Mouse (Mus musculus) erythroblast, embryonic 14.5 days (primary cell): ENCODE measurements around the gene Eif2d. TPM values are rescaled to one million over a fixed set of nuclear protein-coding genes. Genes with fewer than 3 reads are reported as not detected.

Experiments
- H3K27me3 ChIP-seq: 2 replicates; pipeline ENCODE4 v1.6.1; 2012; ENCODE audit warnings: inconsistent platforms; ENCODE audit not compliant: control insufficient read depth
- H3K36me3 ChIP-seq: 2 replicates; pipeline ENCODE4 v1.6.1; 2012; ENCODE audit warnings: mild to moderate bottlenecking, inconsistent platforms; ENCODE audit not compliant: control insufficient read depth
- H3K4me1 ChIP-seq: 2 replicates; pipeline ENCODE4 v1.6.1; 2012; ENCODE audit warnings: inconsistent platforms; ENCODE audit not compliant: control insufficient read depth
- H3K4me3 ChIP-seq: replicated peaks from 2 replicates; pipeline ENCODE3; 2012; ENCODE audit warnings: moderate library complexity, mild to moderate bottlenecking, inconsistent platforms
- H3K9me3 ChIP-seq: 2 replicates; pipeline ENCODE4 v1.6.1; 2012; ENCODE audit warnings: low read length, inconsistent platforms, mixed read lengths; ENCODE audit not compliant: control insufficient read depth
- GATA1 ChIP-seq: IDR thresholded peaks from 2 replicates; pipeline ENCODE4 v1.6.1; 2012; ENCODE audit warnings: low read length, inconsistent platforms, mixed read lengths
- TAL1 ChIP-seq: IDR thresholded peaks from 3 replicates; pipeline ENCODE4 v1.6.1; 2012; ENCODE audit warnings: low read length, inconsistent platforms, mixed read lengths
- polyA plus RNA-seq: library from polyadenylated mRNA; stranded (reverse); fragments of >175 nt; gene quantifications from 2 replicates; pipeline ENCODE4 v1.2.3, GENCODE M21; 2012

Eif2d gene
- polyA plus RNA-seq, 1 experiment = 2.8 TPM

DNA sequence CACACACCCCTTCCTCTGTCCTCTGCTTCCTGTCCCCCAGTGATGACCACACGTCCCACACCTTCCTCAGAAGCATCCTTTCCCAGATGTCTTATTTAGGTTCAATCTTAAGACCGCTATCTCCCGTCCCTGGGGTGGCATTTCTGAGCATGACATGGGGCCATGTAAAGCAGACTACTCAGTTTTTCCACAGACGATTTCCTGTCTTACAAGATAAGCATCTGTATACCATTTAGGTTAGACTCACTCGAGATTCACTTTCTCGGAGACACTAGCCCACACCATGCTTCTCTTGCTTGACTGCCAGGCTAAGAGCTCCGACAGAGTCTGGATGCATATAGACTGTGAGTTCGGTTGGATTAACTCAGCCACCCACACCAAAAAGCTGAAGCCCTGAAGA lies 51.5 kb downstream of the Eif2d start:
- TF ChIP-seq TAL1 (no peak), GATA1 (no peak)
- Histone ChIP-seq H3K4me1 (peaks cover 4% of the 10 kb centered on the region), H3K4me3 (no peak overlapping the region)

GRCm38 (mm10) chr1:131206342-131206741 lies 53.4 kb downstream of the Eif2d start:
- no peaks in the 10 kb centered on the region for H3K36me3 ChIP-seq
- H3K27me3 ChIP-seq = no peaks in the 10 kb centered on the region
- no peak overlapping the region for H3K4me3 ChIP-seq
- H3K4me1 ChIP-seq = no peaks in the 10 kb centered on the region
- H3K9me3 ChIP-seq = no peaks in the 10 kb centered on the region
- TF ChIP-seq TAL1 (no peak), GATA1 (no peak)

More for the DNA sequence above, 51.5 kb downstream of the Eif2d start:
- no peaks in the 10 kb centered on the region for H3K36me3 ChIP-seq
- no peaks in the 10 kb centered on the region; the same call in 1 of the 2 replicates for H3K27me3 ChIP-seq
- no peaks in the 10 kb centered on the region for H3K9me3 ChIP-seq

GRCm38 (mm10) chr1:131207531-131207930 lies 54.5 kb downstream of the Eif2d start:
- Histone ChIP-seq H3K27me3 (no peaks in the 10 kb centered on the region), H3K9me3 (no peaks in the 10 kb centered on the region), H3K4me3 (no peak overlapping the region), H3K36me3 (no peaks in the 10 kb centered on the region), H3K4me1 (no peaks in the 10 kb centered on the region)
- TF ChIP-seq TAL1 = no peak
- no peak for TF ChIP-seq GATA1

- TF ChIP-seq GATA1 = no peak
- TF ChIP-seq TAL1 = no peak
- no peaks in the 10 kb centered on the region for H3K36me3 ChIP-seq
- H3K27me3 ChIP-seq = no peaks in the 10 kb centered on the region
Observed at GRCm38 (mm10) chr1:131208081-131208480, 55.1 kb downstream of the Eif2d start.

DNA sequence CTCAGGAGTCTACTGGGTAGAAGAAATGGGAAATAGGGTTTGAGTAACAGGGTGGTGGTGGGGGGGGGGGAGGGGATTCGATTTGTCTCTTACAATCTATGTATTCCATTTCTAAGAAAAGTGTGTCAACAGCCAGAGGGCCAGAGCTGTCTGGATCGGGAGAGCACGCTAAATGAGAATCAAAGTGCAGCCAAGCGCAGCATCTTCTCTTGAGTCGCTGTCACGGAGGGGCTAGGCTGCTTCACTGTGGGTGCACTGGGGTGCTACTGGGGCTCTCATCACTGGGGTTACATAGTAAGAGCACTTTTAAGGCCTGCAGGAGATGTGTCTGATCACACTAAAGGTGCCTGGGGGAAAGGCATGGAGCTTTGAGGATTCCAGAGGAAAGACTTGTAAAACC lies 55.8 kb downstream of the Eif2d start:
- TF ChIP-seq GATA1 = no peak
- TF ChIP-seq TAL1 = no peak
- Histone ChIP-seq H3K27me3 (no peaks in the 10 kb centered on the region), H3K9me3 (no peaks in the 10 kb centered on the region), H3K4me1 (no peaks in the 10 kb centered on the region), H3K36me3 (no peaks in the 10 kb centered on the region), H3K4me3 (no peak overlapping the region)

More at GRCm38 (mm10) chr1:131208081-131208480, 55.1 kb downstream of the Eif2d start:
- Histone ChIP-seq H3K4me3 (no peak overlapping the region), H3K4me1 (no peaks in the 10 kb centered on the region), H3K9me3 (no peaks in the 10 kb centered on the region)

GRCm38 (mm10) chr1:131209971-131210426 lies 57.0 kb downstream of the Eif2d start:
- TF ChIP-seq GATA1 = no peak
- no peaks in the 10 kb centered on the region for H3K27me3 ChIP-seq
- H3K36me3 ChIP-seq = no peaks in the 10 kb centered on the region
- H3K9me3 ChIP-seq = no peaks in the 10 kb centered on the region
- H3K4me3 ChIP-seq = no peak overlapping the region
- no peaks in the 10 kb centered on the region for H3K4me1 ChIP-seq

GRCm38 (mm10) chr1:131211655-131212054 lies 58.7 kb downstream of the Eif2d start:
- Histone ChIP-seq H3K9me3 (no peaks in the 10 kb centered on the region), H3K4me3 (no peak overlapping the region), H3K36me3 (no peaks in the 10 kb centered on the region), H3K27me3 (no peaks in the 10 kb centered on the region), H3K4me1 (no peaks in the 10 kb centered on the region)
- TF ChIP-seq TAL1 (no peak), GATA1 (no peak)

GRCm38 (mm10) chr1:131212956-131213355 lies 60.0 kb downstream of the Eif2d start:
- Histone ChIP-seq H3K27me3 (no peaks in the 10 kb centered on the region), H3K4me3 (no peak overlapping the region), H3K36me3 (no peaks in the 10 kb centered on the region), H3K9me3 (no peaks in the 10 kb centered on the region), H3K4me1 (no peaks in the 10 kb centered on the region)
- TF ChIP-seq TAL1 = no peak
- no peak for TF ChIP-seq GATA1

- no peak overlapping the region for H3K4me3 ChIP-seq
- H3K36me3 ChIP-seq = no peaks in the 10 kb centered on the region
- no peaks in the 10 kb centered on the region for H3K4me1 ChIP-seq
- H3K9me3 ChIP-seq = no peaks in the 10 kb centered on the region
- no peaks in the 10 kb centered on the region for H3K27me3 ChIP-seq
- TF ChIP-seq TAL1 = no peak
- no peak for TF ChIP-seq GATA1
Observed at GRCm38 (mm10) chr1:131213361-131213760, 60.4 kb downstream of the Eif2d start.

DNA sequence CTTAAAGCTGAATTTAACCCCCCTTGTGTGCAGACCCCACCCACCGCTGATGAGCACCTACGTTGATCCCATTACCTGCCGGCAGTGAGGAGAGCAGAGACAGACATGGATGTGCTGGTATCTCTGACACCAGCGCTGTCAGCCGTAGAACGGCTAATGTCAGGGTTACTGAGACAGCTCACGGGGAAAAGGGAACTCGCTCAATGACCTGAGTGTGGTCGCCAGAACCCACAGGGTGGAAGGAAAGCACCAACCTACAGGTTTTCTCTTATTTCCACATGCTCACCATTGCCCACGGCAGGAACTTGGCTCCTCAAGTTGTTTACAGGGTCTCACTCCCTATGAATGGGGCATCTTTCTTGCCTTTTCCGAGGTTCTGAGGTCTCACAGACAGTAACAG lies 66.0 kb downstream of the Eif2d start:
- H3K4me1 ChIP-seq = no peaks in the 10 kb centered on the region
- no peaks in the 10 kb centered on the region for H3K27me3 ChIP-seq
- no peaks in the 10 kb centered on the region for H3K9me3 ChIP-seq
- no peaks in the 10 kb centered on the region for H3K36me3 ChIP-seq
- TF ChIP-seq GATA1 = no peak
- H3K4me3 ChIP-seq = no peak overlapping the region
